Mouse (Mus musculus) megakaryocyte, embryonic 14.5 days (primary cell): ENCODE data around the gene Adam11.

ENCODE experiments used
- FLI1 ChIP-seq: IDR thresholded peaks from 2 replicates; pipeline ENCODE4 v1.6.1; 2012; ENCODE audit warnings: low read length, inconsistent platforms, mixed read lengths
- GATA1 ChIP-seq: IDR thresholded peaks from 3 replicates; pipeline ENCODE4 v1.6.1; 2012; ENCODE audit warnings: mixed read lengths, low read length, inconsistent platforms, borderline replicate concordance

DNA sequence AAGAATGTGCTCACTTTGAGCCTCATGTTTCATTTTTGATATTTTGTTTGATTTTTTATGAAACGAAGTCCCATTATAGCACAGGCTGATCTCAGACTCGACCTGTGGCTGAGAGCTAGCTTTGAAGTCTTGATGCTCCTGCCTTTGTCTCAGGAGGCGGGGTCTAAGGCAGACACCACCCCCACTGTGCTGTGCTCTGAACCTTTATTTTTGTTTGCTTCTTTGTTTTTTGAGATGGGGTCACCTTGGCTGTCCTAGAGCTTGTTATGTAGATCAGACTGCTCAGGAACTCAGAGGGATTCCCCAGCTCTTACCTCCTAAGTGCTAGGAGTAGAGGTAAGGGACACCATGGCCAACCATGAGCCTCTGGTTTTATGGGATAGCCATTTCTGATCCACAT is 59.2 kb downstream of the Adam11 start:
- no peak for TF ChIP-seq GATA1
- TF ChIP-seq FLI1, result no peak
